Mouse (Mus musculus): Measurements from ENCODE around the gene H1fx.

GRCm38 (mm10) chr6:88027390-88027789 lies 46.0 kb upstream of the H1fx start:
- TF ChIP-seq CTCF (IDR thresholded peaks at IDR 0.05; ENCODE audit: extremely low read depth, insufficient read depth, insufficient read length, insufficient replicate concordance) = no peak
- TF ChIP-seq POLR2A (IDR thresholded peaks at IDR 0.05; ENCODE audit: low read depth, low read length) = no peak

Data from spleen, adult 2 months (tissue).